Mouse (Mus musculus) limb, embryonic 11.5 days (tissue): Measurements from ENCODE around the gene Trub2. TPM values are rescaled to one million over a fixed set of nuclear protein-coding genes. Genes with fewer than 3 reads are reported as not detected.

ENCODE experiments used
- ATAC-seq: fragments of 200-750 bp; cut with Nextera tagmentation; 2 replicates; pipeline ENCODE4 v1.8.0; 2017; ENCODE audit warnings: low read depth; ENCODE audit not compliant: insufficient number of reproducible peaks, low FRiP score, low TSS enrichment
- DNase-seq: peaks from one replicate; pipeline ENCODE4 v3.0.0-alpha.2; 2015; ENCODE audit warnings: low spot score
- H3K27ac ChIP-seq: fragments of 300-500 bp; sonication (generic); replicated peaks from 2 replicates; pipeline ENCODE4 v1.5.1; 2014; ENCODE audit warnings: low read depth, mild to moderate bottlenecking, low read length
- H3K27me3 ChIP-seq: fragments of 300-500 bp; sonication (generic); 2 replicates; pipeline ENCODE4 v1.6.1; 2014; ENCODE audit warnings: mild to moderate bottlenecking, low read length, mixed read lengths; ENCODE audit not compliant: control insufficient read depth, insufficient read depth
- H3K36me3 ChIP-seq: fragments of 300-500 bp; sonication (generic); 2 replicates; pipeline ENCODE4 v1.6.1; 2014; ENCODE audit warnings: mild to moderate bottlenecking, low read length, moderate library complexity, mixed read lengths; ENCODE audit not compliant: control insufficient read depth, insufficient read depth
- H3K4me1 ChIP-seq: fragments of 300-500 bp; sonication (generic); 2 replicates; pipeline ENCODE4 v1.6.1; 2014; ENCODE audit warnings: low read length, mixed read lengths; ENCODE audit not compliant: control insufficient read depth, insufficient read depth
- H3K4me2 ChIP-seq: fragments of 300-500 bp; sonication (generic); 2 replicates; pipeline ENCODE4 v1.6.1; 2014; ENCODE audit warnings: low read depth, mild to moderate bottlenecking, moderate library complexity; ENCODE audit not compliant: severe bottlenecking
- H3K4me3 ChIP-seq: fragments of 300-500 bp; sonication (generic); 2 replicates; pipeline ENCODE4 v1.5.1; 2014; ENCODE audit warnings: low read depth, low read length
- H3K9ac ChIP-seq: fragments of 300-500 bp; sonication (generic); 2 replicates; pipeline ENCODE4 v1.6.1; 2014; ENCODE audit warnings: mild to moderate bottlenecking, low read length
- H3K9me3 ChIP-seq: fragments of 300-500 bp; sonication (generic); 2 replicates; pipeline ENCODE4 v1.6.1; 2016; ENCODE audit warnings: low read length; ENCODE audit not compliant: control insufficient read depth
- WGBS: fragments of 180-500 bp; shearing (Covaris S2); extraction: QIAGEN DNeasy Blood & Tissue Kit; methylation state at CpG from one replicate; pipeline ENCODE4 v1.1.7; 2014; 5-methylcytosine and 5-hydroxymethylcytosine counted together
- polyA plus RNA-seq: library from polyadenylated mRNA; unstranded; fragments of >200 nt; fragmentation: Nextera tagmentation; extraction: Ambion mirVana; gene quantifications from 2 replicates; pipeline ENCODE4 v1.2.1, GENCODE M21; 2014

Trub2 gene
- 32.2 and 36.1 TPM in 2 replicates for polyA plus RNA-seq

- no peaks in the 10 kb centered on the region for H3K27me3 ChIP-seq
- peak within 1 kb of the TSS; percentile 87 for H3K4me3 ChIP-seq
- H3K9ac ChIP-seq = peak within 1 kb of the TSS; percentile 74
- H3K4me2 ChIP-seq = peak within 1 kb of the TSS; percentile 76
- peak; percentile 85 for DNase-seq
- WGBS = under 1% methylated on average over 45 of the region's 45 CpGs
- peak; percentile 61 for ATAC-seq
- H3K9me3 ChIP-seq = no peaks in the 10 kb centered on the region
- H3K4me1 ChIP-seq = peaks cover 2% of the 10 kb centered on the region
- peaks cover 18% of the 10 kb centered on the region for H3K36me3 ChIP-seq
- H3K27ac ChIP-seq = no peak within 1 kb of the TSS; the same call in 1 of the 2 replicates
Measured at GRCm38 (mm10) chr2:29787937-29788681, at the start of gene Trub2. Trub2 (minus strand) TSS chr2:29788502.

GRCm38 (mm10) chr2:29835391-29835899 is 47.1 kb upstream of the Trub2 start:
- WGBS = 56% methylated on average over 2 of the region's 2 CpGs
- H3K36me3 ChIP-seq = peaks cover 10% of the 10 kb centered on the region
- no peak overlapping the region for H3K4me2 ChIP-seq
- DNase-seq (no peak), ATAC-seq (no peak)
- no peaks in the 10 kb centered on the region for H3K27me3 ChIP-seq
- no peak overlapping the region for H3K4me3 ChIP-seq
- no peaks in the 10 kb centered on the region for H3K4me1 ChIP-seq
- no peak overlapping the region for H3K9ac ChIP-seq
- H3K9me3 ChIP-seq = no peaks in the 10 kb centered on the region
- H3K27ac ChIP-seq = no peak overlapping the region

DNA sequence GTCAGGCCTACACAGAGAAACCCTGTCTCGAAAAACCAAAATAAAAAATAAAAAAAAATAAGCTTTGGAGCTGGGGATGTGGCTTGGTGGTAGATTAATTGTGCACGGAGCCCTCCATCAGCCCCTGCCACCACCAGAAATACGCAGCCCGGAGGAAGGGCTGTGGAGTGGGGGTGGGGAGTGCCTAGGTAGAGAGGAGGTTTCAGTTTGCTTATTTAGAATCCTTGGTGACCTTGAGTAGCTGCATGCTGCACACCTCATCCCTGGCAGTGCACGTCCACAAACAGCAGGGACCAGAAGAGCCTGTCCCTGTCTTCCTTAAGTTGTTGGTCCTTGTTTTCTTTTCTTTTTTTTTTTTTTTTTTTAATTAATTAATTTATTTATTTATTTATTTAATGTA is 45.5 kb upstream of the Trub2 start:
- no peak overlapping the region for H3K27ac ChIP-seq
- H3K4me1 ChIP-seq = no peaks in the 10 kb centered on the region
- 95% methylated on average over 5 of the region's 5 CpGs for WGBS
- no peak overlapping the region for H3K4me2 ChIP-seq
- H3K27me3 ChIP-seq = no peaks in the 10 kb centered on the region
- H3K4me3 ChIP-seq = no peak overlapping the region
- H3K9me3 ChIP-seq = no peaks in the 10 kb centered on the region
- no peak for ATAC-seq
- peaks cover 8% of the 10 kb centered on the region for H3K36me3 ChIP-seq
- H3K9ac ChIP-seq = no peak overlapping the region
- no peak for DNase-seq

DNA sequence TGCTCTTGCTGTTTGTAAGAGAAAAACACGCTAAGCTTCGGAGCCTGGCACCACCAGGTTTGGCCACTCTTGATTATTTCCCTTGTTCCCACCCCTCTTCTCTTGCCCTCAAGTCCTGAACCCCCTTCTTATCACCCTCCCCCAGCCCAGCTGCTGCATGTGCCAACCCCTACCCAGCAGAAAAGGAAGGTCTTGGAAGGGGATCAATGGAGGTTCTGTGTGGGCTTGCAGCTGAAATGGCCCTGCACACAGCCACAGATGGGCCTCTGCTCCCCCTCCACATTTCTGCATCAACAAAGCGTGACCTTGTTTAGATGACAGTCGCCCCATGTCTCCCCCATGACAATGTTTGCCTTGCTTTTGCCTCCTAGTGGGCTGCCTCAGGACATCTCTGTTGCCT is 42.8 kb upstream of the Trub2 start:
- 85% methylated on average over 4 of the region's 4 CpGs for WGBS
- Histone ChIP-seq H3K27ac (no peak overlapping the region), H3K9me3 (no peaks in the 10 kb centered on the region), H3K27me3 (no peaks in the 10 kb centered on the region), H3K9ac (no peak overlapping the region), H3K36me3 (peaks cover 6% of the 10 kb centered on the region), H3K4me1 (peaks cover 2% of the 10 kb centered on the region; the same call in 1 of the 2 replicates), H3K4me2 (no peak overlapping the region), H3K4me3 (no peak overlapping the region)
- ATAC-seq = no peak
- no peak for DNase-seq

DNA sequence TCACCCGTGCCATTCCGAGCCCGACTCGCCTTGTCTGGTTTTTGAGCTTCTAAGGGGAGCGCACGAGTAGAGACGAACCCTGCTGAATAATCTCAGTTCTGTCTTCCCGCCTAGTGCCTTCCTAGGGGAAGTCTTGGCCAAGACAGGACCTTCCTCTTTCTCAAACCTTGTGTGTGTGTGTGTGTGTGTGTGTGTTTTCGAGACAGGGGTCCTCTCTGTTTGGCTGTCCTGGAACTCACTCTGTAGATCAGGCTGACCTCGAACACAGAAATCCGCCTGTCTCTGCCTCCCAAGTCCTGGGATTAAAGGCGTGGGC is 39.4 kb upstream of the Trub2 start:
- H3K9ac ChIP-seq = peak overlapping the region; percentile 74
- WGBS = 4% methylated on average over 12 of the region's 12 CpGs
- H3K4me2 ChIP-seq = peak overlapping the region; percentile 82
- 0 out of 2 replicates have a peak overlapping the region, but pooled peaks have one; percentile 51 for H3K27ac ChIP-seq
- ATAC-seq = no peak
- no peaks in the 10 kb centered on the region for H3K27me3 ChIP-seq
- H3K9me3 ChIP-seq = no peaks in the 10 kb centered on the region
- peaks cover 2% of the 10 kb centered on the region; the same call in 1 of the 2 replicates for H3K36me3 ChIP-seq
- H3K4me1 ChIP-seq = peaks cover 3% of the 10 kb centered on the region; the same call in 1 of the 2 replicates
- no peak for DNase-seq
- peak overlapping the region; percentile 86 for H3K4me3 ChIP-seq

DNA sequence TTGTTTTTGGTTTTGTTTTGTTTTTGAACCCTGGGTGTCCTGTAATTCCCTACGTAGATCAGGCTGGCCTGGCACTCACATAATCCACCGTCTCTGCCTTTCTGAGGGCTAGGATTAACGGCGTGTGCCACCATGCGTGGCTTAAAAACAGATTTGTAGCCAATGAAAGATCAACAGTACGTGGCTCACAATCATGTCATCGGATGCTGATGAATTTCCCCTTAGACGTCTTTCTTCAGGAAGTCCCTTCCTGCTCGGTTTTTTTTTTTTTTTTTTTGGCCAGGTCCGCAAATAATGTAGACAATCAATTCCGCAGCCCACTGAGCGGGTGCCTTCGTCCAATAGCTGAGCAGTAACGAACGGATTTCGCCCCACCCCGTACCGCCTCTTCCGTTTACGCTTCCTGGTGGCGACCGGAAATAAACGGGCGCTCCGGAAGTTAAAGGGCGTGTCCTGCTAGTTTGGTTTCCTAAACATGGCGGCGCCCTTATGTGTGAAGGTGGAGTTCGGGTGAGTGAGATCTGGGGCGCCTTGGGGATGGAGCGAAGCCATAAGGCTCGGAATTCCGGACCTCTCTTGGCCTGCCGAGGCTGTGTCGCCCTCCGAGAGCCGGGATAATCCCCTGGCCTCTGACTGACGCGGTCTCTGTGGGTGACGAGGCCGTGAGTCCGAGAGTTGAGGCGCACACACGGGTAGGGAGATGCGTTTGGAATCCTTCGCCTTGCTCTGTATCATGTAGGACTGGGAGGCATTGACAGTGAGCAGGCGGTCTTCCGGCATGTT is 38.8 kb upstream of the Trub2 start:
- Histone ChIP-seq H3K4me2 (peak overlapping the region; percentile 82), H3K27me3 (no peaks in the 10 kb centered on the region), H3K9ac (peak overlapping the region; percentile 77), H3K4me3 (peak overlapping the region; percentile 86), H3K9me3 (no peaks in the 10 kb centered on the region), H3K27ac (peak overlapping the region; percentile 68), H3K4me1 (peaks cover 3% of the 10 kb centered on the region; the same call in 1 of the 2 replicates), H3K36me3 (peaks cover 2% of the 10 kb centered on the region; the same call in 1 of the 2 replicates)
- ATAC-seq (peak; percentile 93), DNase-seq (peak; percentile 96)
- WGBS = under 1% methylated on average over 48 of the region's 48 CpGs

GRCm38 (mm10) chr2:29826318-29826925 is 38.1 kb upstream of the Trub2 start:
- no peak for ATAC-seq
- Histone ChIP-seq H3K4me2 (peak overlapping the region; percentile 74), H3K27me3 (no peaks in the 10 kb centered on the region), H3K36me3 (peaks cover 2% of the 10 kb centered on the region; the same call in 1 of the 2 replicates), H3K27ac (peak overlapping the region; percentile 68), H3K9ac (peak overlapping the region; percentile 77), H3K4me3 (peak overlapping the region; percentile 86), H3K4me1 (peaks cover 3% of the 10 kb centered on the region; the same call in 1 of the 2 replicates), H3K9me3 (no peaks in the 10 kb centered on the region)
- 12% methylated on average over 11 of the region's 11 CpGs for WGBS
- no peak for DNase-seq
